Mouse (Mus musculus): ENCODE results near the gene Hipk1. TPM values are rescaled to one million over a fixed set of nuclear protein-coding genes. Genes with fewer than 3 reads are reported as not detected.
"Not testable (repeated sequence)": the region's sequence is repeated elsewhere in the genome, so short reads cannot be mapped to it uniquely, and the experiment has no call there.

The Hipk1 gene
- polyA plus RNA-seq, 1 experiment from 2014 or later: 18.3 TPM

- Histone ChIP-seq H3K4me1 (no peaks in the 10 kb centered on the region), H3K27ac (replicated peaks) (no peak overlapping the region), H3K27me3 (no peaks in the 10 kb centered on the region), H3K4me3 (no peak overlapping the region), H3K4me2 (replicated peaks) (no peak overlapping the region), H3K9ac (replicated peaks) (no peak overlapping the region), H3K9me3 (no peaks in the 10 kb centered on the region), H3K36me3 (peaks cover 5% of the 10 kb centered on the region)
- ATAC-seq (ENCODE audit: low FRiP score, low read depth): no peak
These were observed 36.2 kb upstream of the Hipk1 start for GRCm38 (mm10) chr3:103827548-103827947.

- peaks cover 20% of the 10 kb centered on the region for H3K4me1 ChIP-seq
- no peak overlapping the region for H3K9ac ChIP-seq (replicated peaks)
- H3K4me3 ChIP-seq: no peak overlapping the region
- ATAC-seq (ENCODE audit: low FRiP score, low read depth): no peak
- H3K27ac ChIP-seq (replicated peaks): no peak overlapping the region
- peaks cover 24% of the 10 kb centered on the region for H3K36me3 ChIP-seq
- no peaks in the 10 kb centered on the region for H3K9me3 ChIP-seq
- WGBS: 95% methylated on average over 6 of the region's 6 CpGs
- H3K27me3 ChIP-seq: no peaks in the 10 kb centered on the region
- H3K4me2 ChIP-seq (replicated peaks): no peak overlapping the region
These were observed 19.6 kb upstream of the Hipk1 start for GRCm38 (mm10) chr3:103810967-103811366.

GRCm38 (mm10) chr3:103809799-103810150, 18.4 kb upstream of the Hipk1 start:
- Histone ChIP-seq H3K36me3 (peaks cover 21% of the 10 kb centered on the region), H3K9ac (replicated peaks) (peak overlapping the region; percentile 57), H3K4me3 (peak overlapping the region; percentile 83), H3K9me3 (no peaks in the 10 kb centered on the region), H3K27ac (replicated peaks) (peak overlapping the region; percentile 88), H3K4me2 (replicated peaks) (peak overlapping the region; percentile 77), H3K4me1 (peaks cover 20% of the 10 kb centered on the region), H3K27me3 (no peaks in the 10 kb centered on the region)
- 2% methylated on average over 14 of the region's 14 CpGs for WGBS
- ATAC-seq (ENCODE audit: low FRiP score, low read depth): peak; percentile 64; the same call in 1 of the 2 replicates

GRCm38 (mm10) chr3:103808891-103809798, 17.8 kb upstream of the Hipk1 start, which contains the start of the genes Dclre1b, Ap4b1 and Gm43064:
TSS of gene Dclre1b (minus strand) at chr3:103809444.
TSS of gene Ap4b1 (plus strand) at chr3:103809520.
TSS of gene Gm43064 (plus strand) at chr3:103809573.
- H3K9ac ChIP-seq (replicated peaks): peak within 1 kb of the TSS; percentile 76
- H3K27me3 ChIP-seq: no peaks in the 10 kb centered on the region

GRCm38 (mm10) chr3:103805671-103806070, 14.3 kb upstream of the Hipk1 start:
- 87% methylated on average over 1 of the region's 1 CpGs for WGBS
- Histone ChIP-seq H3K36me3 (peaks cover 35% of the 10 kb centered on the region), H3K4me1 (peaks cover 20% of the 10 kb centered on the region)

More at GRCm38 (mm10) chr3:103808891-103809798, 17.8 kb upstream of the Hipk1 start, which contains the start of the genes Dclre1b, Ap4b1 and Gm43064:
- peak within 1 kb of the TSS; percentile 77 for H3K4me2 ChIP-seq (replicated peaks)
- H3K9me3 ChIP-seq: no peaks in the 10 kb centered on the region
- H3K36me3 ChIP-seq: peaks cover 21% of the 10 kb centered on the region
- peak; percentile 98 for ATAC-seq (ENCODE audit: low FRiP score, low read depth)
- H3K4me3 ChIP-seq: peak within 1 kb of the TSS; percentile 83
- H3K4me1 ChIP-seq: peaks cover 20% of the 10 kb centered on the region
- WGBS: under 1% methylated on average over 59 of the region's 70 CpGs
- peak within 1 kb of the TSS; percentile 88 for H3K27ac ChIP-seq (replicated peaks)

GRCm38 (mm10) chr3:103802861-103803260, 11.5 kb upstream of the Hipk1 start:
- no peak overlapping the region for H3K4me3 ChIP-seq
- H3K27ac ChIP-seq (replicated peaks): no peak overlapping the region
- no peak for ATAC-seq (ENCODE audit: low FRiP score, low read depth)
- peaks cover 5% of the 10 kb centered on the region for H3K4me1 ChIP-seq
- H3K9ac ChIP-seq (replicated peaks): no peak overlapping the region
- H3K36me3 ChIP-seq: peaks cover 35% of the 10 kb centered on the region
- no peaks in the 10 kb centered on the region for H3K9me3 ChIP-seq
- H3K27me3 ChIP-seq: no peaks in the 10 kb centered on the region
- no peak overlapping the region for H3K4me2 ChIP-seq (replicated peaks)
- 87% methylated on average over 8 of the region's 8 CpGs for WGBS

More at GRCm38 (mm10) chr3:103805671-103806070, 14.3 kb upstream of the Hipk1 start:
- H3K4me2 ChIP-seq (replicated peaks): no peak overlapping the region
- no peaks in the 10 kb centered on the region for H3K27me3 ChIP-seq
- H3K4me3 ChIP-seq: no peak overlapping the region
- no peaks in the 10 kb centered on the region for H3K9me3 ChIP-seq
- no peak for ATAC-seq (ENCODE audit: low FRiP score, low read depth)
- H3K27ac ChIP-seq (replicated peaks): no peak overlapping the region
- no peak overlapping the region for H3K9ac ChIP-seq (replicated peaks)

GRCm38 (mm10) chr3:103801631-103802531, 10.5 kb upstream of the Hipk1 start:
- ATAC-seq (ENCODE audit: low FRiP score, low read depth): no peak
- no peak overlapping the region for H3K4me3 ChIP-seq
- H3K36me3 ChIP-seq: peaks cover 35% of the 10 kb centered on the region
- 82% methylated on average over 10 of the region's 10 CpGs for WGBS
- H3K9ac ChIP-seq (replicated peaks): no peak overlapping the region
- H3K4me2 ChIP-seq (replicated peaks): no peak overlapping the region
- no peaks in the 10 kb centered on the region for H3K4me1 ChIP-seq
- no peaks in the 10 kb centered on the region for H3K9me3 ChIP-seq
- no peaks in the 10 kb centered on the region for H3K27me3 ChIP-seq
- no peak overlapping the region for H3K27ac ChIP-seq (replicated peaks)

GRCm38 (mm10) chr3:103799507-103799906, 8.1 kb upstream of the Hipk1 start:
- H3K4me1 ChIP-seq: no peaks in the 10 kb centered on the region
- WGBS: 87% methylated on average over 2 of the region's 2 CpGs

GRCm38 (mm10) chr3:103796389-103796788, 5.0 kb upstream of the Hipk1 start:
- Histone ChIP-seq H3K36me3 (no peaks in the 10 kb centered on the region), H3K4me2 (replicated peaks) (no peak overlapping the region), H3K27ac (replicated peaks) (no peak overlapping the region), H3K27me3 (no peaks in the 10 kb centered on the region), H3K9me3 (no peaks in the 10 kb centered on the region), H3K9ac (replicated peaks) (no peak overlapping the region), H3K4me3 (no peak overlapping the region), H3K4me1 (0 out of 2 replicates have a peak, but pooled peaks cover 3% of the 10 kb centered on the region)
- no peak for ATAC-seq (ENCODE audit: low FRiP score, low read depth)
- 69% methylated on average over 2 of the region's 2 CpGs for WGBS

More at GRCm38 (mm10) chr3:103799507-103799906, 8.1 kb upstream of the Hipk1 start:
- H3K27ac ChIP-seq (replicated peaks): no peak overlapping the region
- no peak overlapping the region for H3K4me2 ChIP-seq (replicated peaks)
- H3K9me3 ChIP-seq: no peaks in the 10 kb centered on the region
- peaks cover 22% of the 10 kb centered on the region for H3K36me3 ChIP-seq
- no peak for ATAC-seq (ENCODE audit: low FRiP score, low read depth)
- H3K9ac ChIP-seq (replicated peaks): no peak overlapping the region
- no peaks in the 10 kb centered on the region for H3K27me3 ChIP-seq
- no peak overlapping the region for H3K4me3 ChIP-seq

- Histone ChIP-seq H3K27ac (replicated peaks) (no peak overlapping the region), H3K36me3 (no peaks in the 10 kb centered on the region), H3K9ac (replicated peaks) (no peak overlapping the region), H3K9me3 (no peaks in the 10 kb centered on the region), H3K4me2 (replicated peaks) (no peak overlapping the region), H3K4me3 (no peak overlapping the region), H3K27me3 (no peaks in the 10 kb centered on the region), H3K4me1 (peaks cover 19% of the 10 kb centered on the region)
- ATAC-seq (ENCODE audit: low FRiP score, low read depth): no peak
- 83% methylated on average over 1 of the region's 1 CpGs for WGBS
These were observed 1.2 kb upstream of the Hipk1 start for GRCm38 (mm10) chr3:103792566-103792965.

- H3K9me3 ChIP-seq; ATAC-seq (ENCODE audit: low FRiP score, low read depth); H3K4me3 ChIP-seq; H3K27ac ChIP-seq (replicated peaks); H3K9ac ChIP-seq (replicated peaks); H3K27me3 ChIP-seq; H3K36me3 ChIP-seq: not testable (repeated sequence)
- peaks cover 19% of the 10 kb centered on the region for H3K4me1 ChIP-seq
- H3K4me2 ChIP-seq (replicated peaks): peak overlapping the region; percentile 88; the same call in 1 of the 2 replicates
- 82% methylated on average over 5 of the region's 5 CpGs for WGBS
These were observed 696 bp upstream of the Hipk1 start for GRCm38 (mm10) chr3:103792111-103792406.

Data from midbrain, embryonic 12.5 days (tissue).